Mouse (Mus musculus) spleen, embryonic (tissue): ENCODE data around the gene 4933403O08Rik.

Experiments
- CTCF ChIA-PET: fragments of 350-600 bp; sonication (Branson Sonifier 250); formaldehyde crosslinking; loops from one replicate; lab custom pipeline; 2022; lab: Charles Lee

4933403O08Rik gene

DNA sequence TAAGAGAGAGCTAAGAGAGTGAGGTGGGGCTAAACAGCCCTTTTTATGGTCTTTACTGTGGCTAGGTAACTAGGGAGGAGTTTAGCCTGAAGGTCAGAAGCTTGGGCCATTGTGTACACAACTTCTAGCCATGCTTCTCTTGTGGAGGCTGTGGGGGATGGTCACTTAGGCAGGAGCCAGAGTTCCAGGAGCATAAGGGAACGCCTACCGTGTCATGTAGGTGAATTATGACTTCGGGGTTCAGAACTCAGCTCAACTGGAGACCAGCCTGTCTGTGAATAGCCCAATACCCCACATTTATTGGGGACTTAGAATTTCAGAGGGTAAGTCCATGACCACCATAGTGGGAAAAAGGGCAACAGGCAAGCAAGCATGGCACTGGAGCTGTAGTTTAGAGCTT, at the start of gene 4933403O08Rik:
4933403O08Rik (plus strand) TSS at position 301 of the 400 bp plus-strand sequence.
- CTCF ChIA-PET: no interaction called here

DNA sequence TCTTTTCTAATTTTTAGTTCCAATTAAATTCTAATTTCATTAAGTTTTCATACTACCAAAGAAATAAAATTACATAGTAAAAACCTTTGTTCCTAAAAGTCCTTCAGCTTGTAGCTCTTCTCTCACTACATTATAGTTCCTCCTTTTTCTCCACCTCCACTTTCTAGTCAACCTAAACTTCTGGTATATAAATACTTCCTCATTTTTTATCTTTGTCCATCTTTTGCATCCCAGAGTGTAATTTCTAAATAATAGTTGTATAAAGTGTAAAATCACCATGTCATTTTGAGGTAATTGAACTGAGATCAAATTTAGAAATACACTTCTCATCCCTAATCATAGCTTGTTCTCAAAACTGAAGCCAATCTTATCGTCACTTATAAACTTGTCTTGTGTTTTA, 4.1 kb downstream of the 4933403O08Rik start:
- CTCF ChIA-PET: no interaction called here

DNA sequence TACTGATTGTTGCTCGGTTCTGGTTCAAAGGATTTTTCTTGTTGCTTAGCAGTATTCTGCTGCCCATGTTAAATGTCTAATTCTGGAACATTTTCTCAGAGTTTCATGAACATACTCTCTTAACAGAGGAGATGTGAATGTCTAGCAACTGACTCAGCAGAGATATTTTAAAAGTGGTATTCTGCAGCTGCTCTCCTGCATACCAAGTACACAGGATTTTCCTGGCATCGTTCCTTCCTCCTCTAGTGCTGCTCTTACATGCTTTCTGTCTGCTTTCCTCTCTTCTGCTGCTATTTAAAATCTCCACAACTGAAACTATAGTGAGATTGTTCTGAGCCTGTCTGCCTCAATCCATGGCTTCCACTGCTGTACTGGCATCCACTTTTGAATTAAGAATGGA, 16.7 kb downstream of the 4933403O08Rik start:
- CTCF ChIA-PET: interaction anchor here (0.7 kb wide), 1 partner anchor 1359 kb away, joined by 3 read pairs; no protein-coding TSS in a partner anchor

DNA sequence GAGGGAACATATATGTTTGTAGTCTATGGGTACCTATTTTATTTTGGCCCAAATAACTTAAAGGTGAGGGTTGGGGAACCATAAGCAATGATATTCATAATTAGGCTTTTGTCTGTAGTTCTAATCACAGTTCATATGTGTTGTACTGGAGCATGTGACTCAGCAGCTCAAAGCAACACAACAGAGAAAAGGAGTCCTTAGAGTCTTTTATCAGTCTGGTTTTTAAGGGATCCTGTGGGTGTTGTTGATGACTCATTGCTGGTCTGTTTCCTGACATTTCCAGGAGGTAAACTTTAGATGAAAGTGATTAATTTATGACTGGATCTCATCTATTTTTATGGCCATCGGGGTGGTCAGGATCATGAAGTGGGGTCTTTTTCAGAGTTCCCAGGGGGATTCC, 34.7 kb downstream of the 4933403O08Rik start:
- CTCF ChIA-PET: no interaction called here
